11 mouse cellular contexts compared by ENCODE assay signal in genomic region chr3:69701905-69702304, GRCm38 (mm10). TPM values are rescaled to one million over a fixed set of nuclear protein-coding genes. Genes with fewer than 3 reads are reported as not detected.
DNase-seq lines count a peak whose midpoint lies in the region; ATAC-seq and TF ChIP-seq lines count a peak whose summit lies in the region.
"Had no signal": no experiment of that assay in that cellular context is flagged by ENCODE, and none has a peak within 500 bp of the region (broad histone marks: within the 10 kb centered on the region; RNA-seq: fewer than 3 reads in every experiment).

No protein-coding gene starts in this region.

- TF ChIP-seq EP300 in MEL (IDR thresholded peaks at IDR 0.05; ENCODE audit: low read depth in 1 of 2, low read length in 2 of 2), result no peak

- TF ChIP-seq POLR2A in MEL (IDR thresholded peaks at IDR 0.05; ENCODE audit: control insufficient read depth in 1 of 2, insufficient read depth in 1 of 2, low read depth in 1 of 2, low read length in 2 of 2, poor library complexity in 1 of 2), result no peak

- no peak for ATAC-seq in forebrain, embryonic 14.5 days
- no peak for ATAC-seq in forebrain, embryonic 13.5 days

- no peak overlapping the region for H3K4me2 ChIP-seq in forebrain, embryonic 14.5 days (ENCODE audit: low read length)
- H3K4me2 ChIP-seq in forebrain, embryonic 13.5 days, result no peak overlapping the region
- H3K4me2 ChIP-seq: embryonic facial prominence, embryonic 13.5 days; lung, embryonic 15.5 days; neural tube, embryonic 15.5 days had no signal

- H3K27me3 ChIP-seq in forebrain, embryonic 14.5 days (replicated peaks; ENCODE audit: control insufficient read depth, insufficient read depth, low read length), result 0 out of 2 replicates have a peak, but pooled peaks cover 2% of the 10 kb centered on the region
- H3K27me3 ChIP-seq in forebrain, embryonic 13.5 days, result peaks cover 21% of the 10 kb centered on the region
- peaks cover 0 to 3% of the 10 kb centered on the region in 2 experiments; a peak in 1 of 4 replicates for H3K27me3 ChIP-seq in MEL (ENCODE audit: control insufficient read depth in 1 of 2, insufficient read depth in 2 of 2, low read length in 2 of 2)
- H3K27me3 ChIP-seq: embryonic facial prominence, embryonic 13.5 days; lung, embryonic 15.5 days; neural tube, embryonic 15.5 days had no signal

- TF ChIP-seq RAD21 in MEL (IDR thresholded peaks at IDR 0.05; ENCODE audit: low read depth, low read length), result peak; percentile 52

- 38% methylated on average over 1 of the region's 1 CpGs for WGBS in forebrain, embryonic 14.5 days
- WGBS in forebrain, embryonic 13.5 days, result 47% methylated on average over 1 of the region's 1 CpGs

- H3K9ac ChIP-seq in forebrain, embryonic 14.5 days (ENCODE audit: low read length), result no peak overlapping the region
- H3K9ac ChIP-seq in forebrain, embryonic 13.5 days, result no peak overlapping the region
- H3K9ac ChIP-seq in MEL (ENCODE audit: control insufficient read depth, low read depth, low read length, poor library complexity, severe bottlenecking), result no peak overlapping the region
- H3K9ac ChIP-seq: embryonic facial prominence, embryonic 13.5 days; lung, embryonic 15.5 days; neural tube, embryonic 15.5 days had no signal

- intact Hi-C loops in left cerebral cortex, postnatal 14 days (cut with DNase I), result loop anchor here (5.0 to 10.0 kb wide), 2 partner anchors 107 to 215 kb away; partner anchors contain the start of gene B3galnt1
- intact Hi-C loops in left cerebral cortex, postnatal 4 days (cut with DNase I), result loop anchor here (10.0 kb wide), 2 partner anchors 217 to 457 kb away; no protein-coding TSS in a partner anchor

- H3K27ac ChIP-seq in forebrain, embryonic 14.5 days (ENCODE audit: low read depth, low read length), result no peak overlapping the region
- H3K27ac ChIP-seq in forebrain, embryonic 13.5 days, result no peak overlapping the region
- H3K27ac ChIP-seq in MEL (ENCODE audit: control insufficient read depth, low read depth, low read length), result no peak overlapping the region
- H3K27ac ChIP-seq: embryonic facial prominence, embryonic 13.5 days; lung, embryonic 15.5 days; neural tube, embryonic 15.5 days had no signal

- TF ChIP-seq CTCF in MEL (IDR thresholded peaks at IDR 0.05 in 2 of 3, conservative IDR thresholded peaks at IDR 0.05 in 1 of 3; ENCODE audit: control insufficient read depth in 1 of 3, insufficient read depth in 1 of 3, low read depth in 2 of 3, low read length in 3 of 3, poor library complexity in 1 of 3, severe bottlenecking in 1 of 3), result peak in 1 of 3 experiments; percentile 52; a peak in 2 of 6 replicates

- H3K4me3 ChIP-seq in forebrain, embryonic 14.5 days (ENCODE audit: low read depth, low read length), result no peak overlapping the region
- no peak overlapping the region for H3K4me3 ChIP-seq in forebrain, embryonic 13.5 days
- H3K4me3 ChIP-seq in MEL (ENCODE audit: control insufficient read depth in 1 of 2, insufficient read depth in 1 of 2, low read depth in 2 of 2, low read length in 2 of 2), result no peak overlapping the region
- H3K4me3 ChIP-seq: embryonic facial prominence, embryonic 13.5 days; lung, embryonic 15.5 days; neural tube, embryonic 15.5 days had no signal

- H3K9me3 ChIP-seq in forebrain, embryonic 14.5 days (replicated peaks; ENCODE audit: control insufficient read depth, low read length), result no peaks in the 10 kb centered on the region
- no peaks in the 10 kb centered on the region for H3K9me3 ChIP-seq in forebrain, embryonic 13.5 days (replicated peaks)
- no peaks in the 10 kb centered on the region for H3K9me3 ChIP-seq in MEL (replicated peaks; ENCODE audit: insufficient read depth, low read length)
- H3K9me3 ChIP-seq: embryonic facial prominence, embryonic 13.5 days; lung, embryonic 15.5 days; neural tube, embryonic 15.5 days had no signal

- no peaks in the 10 kb centered on the region for H3K36me3 ChIP-seq in forebrain, embryonic 14.5 days (ENCODE audit: control insufficient read depth, insufficient read depth, low read length)
- H3K36me3 ChIP-seq in forebrain, embryonic 13.5 days (ENCODE audit: poor library complexity, severe bottlenecking), result no peaks in the 10 kb centered on the region
- no peaks in the 10 kb centered on the region for H3K36me3 ChIP-seq in MEL (ENCODE audit: control insufficient read depth in 1 of 2, insufficient read depth in 2 of 2, low read length in 2 of 2)
- H3K36me3 ChIP-seq: embryonic facial prominence, embryonic 13.5 days; lung, embryonic 15.5 days; neural tube, embryonic 15.5 days had no signal

- H3K4me1 ChIP-seq in forebrain, embryonic 14.5 days (ENCODE audit: control insufficient read depth, insufficient read depth, low read length), result no peaks in the 10 kb centered on the region
- no peaks in the 10 kb centered on the region for H3K4me1 ChIP-seq in forebrain, embryonic 13.5 days
- H3K4me1 ChIP-seq in MEL (ENCODE audit: control insufficient read depth in 1 of 2, insufficient read depth in 2 of 2, low read length in 2 of 2), result no peaks in the 10 kb centered on the region
- H3K4me1 ChIP-seq: embryonic facial prominence, embryonic 13.5 days; lung, embryonic 15.5 days; neural tube, embryonic 15.5 days had no signal

- peak; percentile 67 for DNase-seq in forebrain, embryonic 14.5 days (ENCODE audit: low spot score)
- DNase-seq in left cerebral cortex, postnatal 14 days (ENCODE audit: low spot score in 2 of 2), result peak; percentile 13 to 32
- no peak for DNase-seq in left cerebral cortex, postnatal 4 days
- DNase-seq in MEL (ENCODE audit: low read depth, low spot score), result no peak
- DNase-seq in lung, postnatal 25 days (ENCODE audit: low spot score), result peak; percentile 20
- no peak for DNase-seq in ovary, adult 18-20 months (ENCODE audit: low spot score)
- DNase-seq in layer of hippocampus, postnatal 36 days, result no peak

- H3K79me2 ChIP-seq in MEL (ENCODE audit: control insufficient read depth, insufficient read depth, low read length, poor library complexity), result no peaks in the 10 kb centered on the region

TF ChIP-seq in MEL, 35 proteins besides CTCF, POLR2A, EP300 and RAD21:
- TF ChIP-seq SMC3 (IDR thresholded peaks at IDR 0.05; ENCODE audit: low read depth, low read length), result peak; percentile 60
- TF ChIP-seq ZKSCAN1 (IDR thresholded peaks at IDR 0.05; ENCODE audit: low read depth, low read length), result no peak

RNA-seq across cellular contexts. Expression of gene Nmd3, which starts 19.9 kb away (rescaled TPM):
- polyA plus RNA-seq in forebrain, embryonic 14.5 days (2014; fragmentation: Nextera tagmentation; extraction: Ambion mirVana), result 132 and 136 TPM in 2 replicates
- 113 and 126 TPM in 2 replicates for polyA plus RNA-seq in forebrain, embryonic 13.5 days (2015; fragmentation: Nextera tagmentation; extraction: Ambion mirVana)
- 10 to 100 TPM; 46.4 to 55.9 TPM for total RNA-seq in left cerebral cortex, postnatal 14 days (2021)
- total RNA-seq in left cerebral cortex, postnatal 4 days (2021), result 10 to 100 TPM; 50.8 to 54.6 TPM
- total RNA-seq in MEL (2012; rRNA removed), result 188 and 218 TPM in 2 replicates
- 100 to 1,000 TPM; 189 to 956 TPM for polyA plus RNA-seq in MEL (2012; ENCODE audit: insufficient read depth in 1 of 2, insufficient read length in 2 of 2, low read depth in 1 of 2, low replicate concordance in 2 of 2, missing spikeins in 1 of 2)
- 10 to 100 TPM; 57.9 to 58.4 TPM for total RNA-seq in layer of hippocampus, postnatal 36 days (2021)

Comparison
In these comparisons a context has a peak if more than half of its experiments do, and no peak if none do; other contexts are left out.
1. DNase-seq: peak in forebrain, embryonic 14.5 days (single experiment), left cerebral cortex, postnatal 14 days (2 of 2) and lung, postnatal 25 days (single experiment); none in left cerebral cortex, postnatal 4 days (single experiment), MEL (single experiment), ovary, adult 18-20 months (single experiment) and layer of hippocampus, postnatal 36 days (0 of 2).